Mouse (Mus musculus) spleen, adult 2 months (tissue): ENCODE measurements around the gene Jup.

Experiments used
- CTCF ChIP-seq: fragments of 200-500 bp; IDR thresholded peaks from 2 replicates; pipeline ENCODE4 v1.5.1; 2011; ENCODE audit warnings: mild to moderate bottlenecking, inconsistent platforms; ENCODE audit not compliant: insufficient read depth, insufficient read length, insufficient replicate concordance; ENCODE audit errors: extremely low read depth
- POLR2A ChIP-seq: fragments of 200-500 bp; IDR thresholded peaks from 2 replicates; pipeline ENCODE4 v1.6.1; 2011; ENCODE audit warnings: low read depth, low read length, inconsistent platforms

GRCm38 (mm10) chr11:100402240-100402639, 4.7 kb upstream of the Jup start:
- TF ChIP-seq CTCF = no peak
- no peak for TF ChIP-seq POLR2A
